Mouse (Mus musculus): ENCODE results near the gene Olfr763. TPM values are rescaled to one million over a fixed set of nuclear protein-coding genes. Genes with fewer than 3 reads are reported as not detected.
"Not testable (repeated sequence)": the region's sequence is repeated elsewhere in the genome, so short reads cannot be mapped to it uniquely, and the experiment has no call there.

The Olfr763 gene
- polyA plus RNA-seq, 1 experiment from 2014 or later = not detected

- WGBS = 73% methylated on average over 4 of the region's 4 CpGs
- no peak; the same call in 1 of the 2 replicates for ATAC-seq (replicated peaks; ENCODE audit: low FRiP score, low read depth)
- Histone ChIP-seq H3K9me3 (replicated peaks; ENCODE audit: low read length) (no peaks in the 10 kb centered on the region), H3K4me3 (replicated peaks; ENCODE audit: low read depth, low read length) (no peak overlapping the region), H3K27me3 (ENCODE audit: insufficient read depth, low read length) (no peaks in the 10 kb centered on the region), H3K4me2 (ENCODE audit: low read length) (no peak overlapping the region), H3K27ac (no peak overlapping the region), H3K4me1 (replicated peaks; ENCODE audit: insufficient read depth, low read length) (no peaks in the 10 kb centered on the region), H3K36me3 (ENCODE audit: insufficient read depth, low read length) (no peaks in the 10 kb centered on the region), H3K9ac (ENCODE audit: low read depth, low read length) (no peak overlapping the region)
- no peak for TF ChIP-seq CTCF (IDR thresholded peaks at IDR 0.05; ENCODE audit: low read depth)
- DNase-seq (ENCODE audit: low spot score) = no peak
Observed at GRCm38 (mm10) chr10:128996523-128997040, 14.0 kb upstream of the Olfr763 start.

DNA sequence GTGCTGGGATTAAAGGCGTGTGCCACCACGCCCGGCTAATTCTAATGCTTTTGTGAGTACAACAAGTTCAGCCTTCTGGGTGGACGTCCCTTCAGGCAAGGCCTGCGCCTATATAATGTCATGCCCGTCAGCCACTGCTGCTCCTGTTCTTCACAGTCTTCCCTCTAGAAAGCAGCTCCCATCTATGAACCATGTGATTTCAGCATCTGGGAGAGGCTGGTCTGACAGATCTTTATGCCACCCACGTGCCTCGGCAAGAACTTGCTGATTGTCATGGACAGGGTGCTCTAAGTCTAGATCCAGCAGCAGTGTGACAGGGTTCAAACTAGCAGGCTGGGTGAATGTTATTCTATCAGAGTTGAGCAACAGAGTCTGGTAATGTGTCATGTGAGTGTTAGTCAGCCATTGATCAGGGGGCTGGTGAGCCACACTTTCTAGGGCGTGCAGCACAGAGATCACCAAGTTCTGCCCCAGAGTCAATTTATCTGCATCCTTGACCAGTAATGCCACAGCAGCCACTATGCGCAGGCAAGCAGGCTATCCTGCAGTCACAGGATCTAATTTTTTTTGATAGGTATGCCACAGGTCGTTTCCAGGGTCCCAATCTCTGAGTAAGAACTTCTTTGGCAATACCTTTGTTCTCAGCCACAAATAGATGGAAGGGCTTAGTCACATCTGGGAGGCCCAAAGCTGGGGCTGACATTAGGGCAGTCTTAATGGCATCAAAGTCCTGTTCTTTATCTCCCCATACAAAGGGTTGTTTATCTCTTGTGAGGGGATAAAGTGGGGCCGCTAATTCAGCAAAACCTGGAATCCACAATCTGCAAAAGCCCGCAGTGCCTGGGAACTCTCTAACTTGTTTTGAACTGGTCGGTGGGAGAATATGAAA lies 6.3 kb upstream of the Olfr763 start:
- Histone ChIP-seq H3K4me2 (ENCODE audit: low read length) (no peak overlapping the region), H3K27me3 (ENCODE audit: insufficient read depth, low read length) (no peaks in the 10 kb centered on the region), H3K27ac (no peak overlapping the region), H3K9me3 (replicated peaks; ENCODE audit: low read length) (no peaks in the 10 kb centered on the region), H3K9ac (ENCODE audit: low read depth, low read length) (no peak overlapping the region), H3K4me1 (replicated peaks; ENCODE audit: insufficient read depth, low read length) (no peaks in the 10 kb centered on the region), H3K36me3 (ENCODE audit: insufficient read depth, low read length) (no peaks in the 10 kb centered on the region), H3K4me3 (replicated peaks; ENCODE audit: low read depth, low read length) (no peak overlapping the region)
- no peak for TF ChIP-seq CTCF (IDR thresholded peaks at IDR 0.05; ENCODE audit: low read depth)
- DNase-seq (ENCODE audit: low spot score) (no peak), ATAC-seq (replicated peaks; ENCODE audit: low FRiP score, low read depth) (no peak)
- 88% methylated on average over 14 of the region's 14 CpGs for WGBS

DNA sequence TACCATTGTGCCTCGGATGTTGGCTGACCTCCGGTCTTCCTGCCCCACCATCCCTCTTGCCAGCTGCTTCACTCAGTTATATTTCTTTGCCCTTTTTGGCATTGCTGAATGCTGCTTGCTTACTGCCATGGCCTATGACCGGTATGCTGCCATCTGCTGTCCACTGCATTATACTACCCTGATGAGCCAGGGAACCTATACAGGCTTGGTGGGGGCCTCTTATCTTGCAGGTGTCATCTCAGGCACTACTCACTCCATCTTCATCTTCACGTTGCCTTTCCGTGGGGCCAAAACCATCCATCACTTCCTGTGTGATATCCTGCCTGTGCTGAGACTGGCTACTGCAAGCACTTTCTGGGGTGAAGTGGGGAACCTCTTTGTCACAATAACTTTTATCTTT lies 920 bp downstream of the Olfr763 start:
- 50% methylated on average over 1 of the region's 5 CpGs for WGBS

GRCm38 (mm10) chr10:129014477-129014876 lies 3.9 kb downstream of the Olfr763 start:
- no peak overlapping the region for H3K4me2 ChIP-seq (ENCODE audit: low read length)
- no peaks in the 10 kb centered on the region for H3K9me3 ChIP-seq (replicated peaks; ENCODE audit: low read length)
- no peaks in the 10 kb centered on the region for H3K4me1 ChIP-seq (replicated peaks; ENCODE audit: insufficient read depth, low read length)
- no peaks in the 10 kb centered on the region for H3K36me3 ChIP-seq (ENCODE audit: insufficient read depth, low read length)
- H3K27me3 ChIP-seq (ENCODE audit: insufficient read depth, low read length) = no peaks in the 10 kb centered on the region
- ATAC-seq (replicated peaks; ENCODE audit: low FRiP score, low read depth) (no peak), DNase-seq (ENCODE audit: low spot score) (no peak)
- no peak overlapping the region for H3K27ac ChIP-seq
- no peak overlapping the region for H3K9ac ChIP-seq (ENCODE audit: low read depth, low read length)
- H3K4me3 ChIP-seq (replicated peaks; ENCODE audit: low read depth, low read length) = no peak overlapping the region
- TF ChIP-seq CTCF (IDR thresholded peaks at IDR 0.05; ENCODE audit: low read depth) = no peak

More for the DNA sequence above, 920 bp downstream of the Olfr763 start:
- H3K27ac ChIP-seq; H3K4me3 ChIP-seq (replicated peaks; ENCODE audit: low read depth, low read length); H3K9ac ChIP-seq (ENCODE audit: low read depth, low read length); H3K27me3 ChIP-seq (ENCODE audit: insufficient read depth, low read length); H3K4me1 ChIP-seq (replicated peaks; ENCODE audit: insufficient read depth, low read length); H3K4me2 ChIP-seq (ENCODE audit: low read length); H3K9me3 ChIP-seq (replicated peaks; ENCODE audit: low read length); H3K36me3 ChIP-seq (ENCODE audit: insufficient read depth, low read length); ATAC-seq (replicated peaks; ENCODE audit: low FRiP score, low read depth); DNase-seq (ENCODE audit: low spot score): not testable (repeated sequence)

DNA sequence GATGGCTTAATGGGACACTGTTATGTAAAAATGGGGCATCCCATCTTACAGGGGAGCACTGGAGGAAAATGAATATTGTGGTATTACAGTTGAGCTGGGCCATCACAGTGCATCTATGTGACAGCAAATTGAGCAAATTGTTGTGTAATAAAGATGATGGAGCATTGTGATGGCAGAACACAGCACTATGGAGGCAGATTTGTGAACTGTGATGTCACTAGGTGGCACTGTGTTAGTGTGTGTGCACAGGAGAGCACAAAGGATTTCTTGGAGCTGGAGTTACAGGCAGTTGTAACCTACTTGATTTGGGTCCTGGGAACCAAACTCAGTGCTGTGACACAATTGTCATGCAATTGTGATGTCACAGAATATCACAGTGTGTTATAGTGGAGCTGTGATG lies 12.7 kb downstream of the Olfr763 start:
- no peak overlapping the region for H3K4me2 ChIP-seq (ENCODE audit: low read length)
- no peaks in the 10 kb centered on the region for H3K36me3 ChIP-seq (ENCODE audit: insufficient read depth, low read length)
- no peak for TF ChIP-seq CTCF (IDR thresholded peaks at IDR 0.05; ENCODE audit: low read depth)
- ATAC-seq (replicated peaks; ENCODE audit: low FRiP score, low read depth) (no peak), DNase-seq (ENCODE audit: low spot score) (no peak)
- no peaks in the 10 kb centered on the region for H3K9me3 ChIP-seq (replicated peaks; ENCODE audit: low read length)
- H3K4me1 ChIP-seq (replicated peaks; ENCODE audit: insufficient read depth, low read length) = no peaks in the 10 kb centered on the region
- H3K4me3 ChIP-seq (replicated peaks; ENCODE audit: low read depth, low read length) = no peak overlapping the region
- H3K27me3 ChIP-seq (ENCODE audit: insufficient read depth, low read length) = no peaks in the 10 kb centered on the region
- H3K27ac ChIP-seq = no peak overlapping the region
- no peak overlapping the region for H3K9ac ChIP-seq (ENCODE audit: low read depth, low read length)

- Histone ChIP-seq H3K27ac (no peak overlapping the region), H3K4me3 (replicated peaks; ENCODE audit: low read depth, low read length) (no peak overlapping the region), H3K36me3 (ENCODE audit: insufficient read depth, low read length) (no peaks in the 10 kb centered on the region), H3K27me3 (ENCODE audit: insufficient read depth, low read length) (no peaks in the 10 kb centered on the region), H3K4me1 (replicated peaks; ENCODE audit: insufficient read depth, low read length) (no peaks in the 10 kb centered on the region), H3K4me2 (ENCODE audit: low read length) (no peak overlapping the region), H3K9ac (ENCODE audit: low read depth, low read length) (no peak overlapping the region), H3K9me3 (replicated peaks; ENCODE audit: low read length) (no peaks in the 10 kb centered on the region)
- ATAC-seq (replicated peaks; ENCODE audit: low FRiP score, low read depth) (0 out of 2 replicates have a peak, but pooled peaks have one; percentile 46), DNase-seq (ENCODE audit: low spot score) (peak; percentile 65)
- 64% methylated on average over 3 of the region's 3 CpGs for WGBS
- peak; percentile 82 for TF ChIP-seq CTCF (IDR thresholded peaks at IDR 0.05; ENCODE audit: low read depth)
Observed at GRCm38 (mm10) chr10:129026018-129026662, 15.5 kb downstream of the Olfr763 start.
